Mouse (Mus musculus) lung, embryonic 14.5 days (tissue): ENCODE data around the gene Dmrtc2. TPM values are rescaled to one million over a fixed set of nuclear protein-coding genes. Genes with fewer than 3 reads are reported as not detected.
"Not testable (repeated sequence)": the region's sequence is repeated elsewhere in the genome, so short reads cannot be mapped to it uniquely, and the experiment has no call there.

Source experiments
- ATAC-seq: fragments of 200-750 bp; cut with Nextera tagmentation; 2 replicates; pipeline ENCODE4 v1.8.0; 2017; ENCODE audit warnings: mild to moderate bottlenecking, moderate TSS enrichment, moderate library complexity; ENCODE audit not compliant: insufficient read depth
- DNase-seq: peaks from one replicate; pipeline ENCODE4 v3.0.0-alpha.2; 2015
- H3K27ac ChIP-seq: fragments of 300-500 bp; sonication (generic); 2 replicates; pipeline ENCODE4 v1.5.1; 2014; ENCODE audit warnings: low read depth, mild to moderate bottlenecking, moderate library complexity
- H3K27me3 ChIP-seq: fragments of 300-500 bp; sonication (generic); 2 replicates; pipeline ENCODE4 v1.6.1; 2014; ENCODE audit warnings: low read length, control low read depth; ENCODE audit not compliant: insufficient read depth
- H3K36me3 ChIP-seq: fragments of 300-500 bp; sonication (generic); 2 replicates; pipeline ENCODE4 v1.6.1; 2014; ENCODE audit warnings: control low read depth; ENCODE audit not compliant: insufficient read depth
- H3K4me1 ChIP-seq: fragments of 300-500 bp; sonication (generic); 2 replicates; pipeline ENCODE4 v1.6.1; 2014; ENCODE audit warnings: antibody characterized with exemption, control low read depth; ENCODE audit not compliant: insufficient read depth
- H3K4me2 ChIP-seq: fragments of 300-500 bp; sonication (generic); 2 replicates; pipeline ENCODE4 v1.6.1; 2014; ENCODE audit warnings: mild to moderate bottlenecking
- H3K4me3 ChIP-seq: fragments of 300-500 bp; sonication (generic); 2 replicates; pipeline ENCODE4 v1.5.1; 2014; ENCODE audit warnings: low read depth, low read length
- H3K9ac ChIP-seq: fragments of 300-500 bp; sonication (generic); 2 replicates; pipeline ENCODE4 v1.6.1; 2014
- H3K9me3 ChIP-seq: fragments of 300-500 bp; sonication (generic); 2 replicates; pipeline ENCODE4 v1.6.1; 2016; ENCODE audit warnings: low read depth, low read length, control low read depth
- CTCF ChIP-seq: IDR thresholded peaks from 2 replicates; pipeline ENCODE4 v1.5.1; 2016; ENCODE audit warnings: antibody characterized with exemption, low read depth
- WGBS: fragments of 180-500 bp; shearing (Covaris S2); extraction: QIAGEN DNeasy Blood & Tissue Kit; methylation state at CpG from one replicate; pipeline ENCODE4 v1.1.7; 2014; 5-methylcytosine and 5-hydroxymethylcytosine counted together
- polyA plus RNA-seq: library from polyadenylated mRNA; unstranded; fragments of >200 nt; fragmentation: Nextera tagmentation; extraction: Ambion mirVana; gene quantifications from 2 replicates; pipeline ENCODE4 v1.2.1, GENCODE M21; 2014

Dmrtc2 gene
- polyA plus RNA-seq, 1 experiment from 2014 or later: not detected

DNA sequence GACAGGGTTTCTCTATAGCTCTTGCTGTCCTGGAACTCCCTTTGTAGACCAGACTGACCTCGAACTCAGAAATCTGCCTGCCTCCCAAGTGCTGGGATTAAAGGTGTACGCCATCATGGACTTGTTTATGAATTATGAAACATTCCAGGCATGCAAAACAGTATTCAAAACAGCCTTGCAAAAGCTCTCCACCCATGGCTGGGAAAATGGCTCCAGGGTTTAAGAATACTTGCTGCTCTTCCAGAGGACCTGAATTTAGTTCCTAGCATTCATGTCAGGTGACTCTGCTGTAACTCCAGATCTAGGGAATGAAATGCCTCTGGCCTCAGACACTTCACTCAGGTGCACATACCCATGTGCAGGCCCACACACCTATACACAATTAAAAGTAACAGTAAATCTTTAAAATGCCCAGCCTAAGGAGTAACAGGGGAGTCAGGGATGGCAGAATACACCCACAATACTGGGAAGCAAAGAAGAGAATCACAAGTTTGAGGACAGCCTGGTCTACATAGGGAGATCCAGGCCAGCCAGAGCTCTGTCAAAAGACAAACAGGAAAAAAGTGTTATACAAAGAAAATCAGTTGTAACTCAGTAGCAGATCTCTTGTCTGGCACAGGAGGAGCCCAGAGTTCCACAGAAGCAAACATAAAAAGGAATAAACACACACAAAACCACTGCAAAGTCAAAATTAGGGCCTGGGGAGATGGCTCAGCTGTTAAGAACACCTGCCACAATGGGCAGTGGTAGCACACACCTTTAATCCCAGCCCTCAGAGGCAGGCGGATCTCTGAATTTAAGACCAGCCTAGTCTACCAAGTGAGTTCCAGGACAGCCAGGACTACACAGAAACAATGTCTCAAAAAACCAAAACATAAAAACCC lies 21.6 kb downstream of the Dmrtc2 start:
- H3K36me3 ChIP-seq: peaks cover 49% of the 10 kb centered on the region
- 67% methylated on average over 3 of the region's 3 CpGs for WGBS
- ATAC-seq: no peak

DNA sequence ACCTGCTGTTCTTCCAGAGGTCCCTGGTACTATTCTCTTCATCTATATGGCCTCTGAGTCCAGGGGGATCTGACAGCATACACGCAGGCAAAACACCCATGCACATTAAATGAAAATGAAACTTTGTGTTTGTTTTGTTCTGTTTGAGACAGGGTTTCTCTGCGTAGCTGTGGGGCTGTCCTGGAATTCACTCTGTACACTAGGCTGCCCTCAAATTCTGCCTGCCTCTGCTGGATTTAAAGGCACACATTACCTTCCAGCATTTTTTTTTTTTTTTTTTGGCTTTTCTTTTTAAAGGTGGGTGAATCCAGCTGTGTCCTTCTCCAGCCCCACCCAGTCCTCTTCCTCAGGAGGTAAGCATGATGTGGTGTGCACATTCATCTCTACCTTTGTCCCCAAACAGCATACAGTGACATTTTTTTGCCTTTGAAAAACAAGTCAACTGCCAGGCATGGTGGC lies 22.3 kb downstream of the Dmrtc2 start:
- Histone ChIP-seq H3K9ac (no peak overlapping the region), H3K4me1 (no peaks in the 10 kb centered on the region), H3K4me3 (no peak overlapping the region), H3K36me3 (peaks cover 42% of the 10 kb centered on the region), H3K4me2 (no peak overlapping the region), H3K27me3 (no peaks in the 10 kb centered on the region), H3K27ac (no peak overlapping the region), H3K9me3 (no peaks in the 10 kb centered on the region)
- WGBS: 73% methylated on average over 2 of the region's 2 CpGs
- DNase-seq (no peak), ATAC-seq (no peak)
- TF ChIP-seq CTCF: no peak

More for the DNA sequence above, 21.6 kb downstream of the Dmrtc2 start:
- no peak overlapping the region for H3K9ac ChIP-seq
- H3K4me3 ChIP-seq: no peak overlapping the region
- peak; percentile 14 for DNase-seq
- H3K27ac ChIP-seq: no peak overlapping the region
- TF ChIP-seq CTCF: no peak
- H3K4me2 ChIP-seq: no peak overlapping the region
- no peaks in the 10 kb centered on the region for H3K9me3 ChIP-seq
- H3K27me3 ChIP-seq: no peaks in the 10 kb centered on the region
- H3K4me1 ChIP-seq: no peaks in the 10 kb centered on the region

DNA sequence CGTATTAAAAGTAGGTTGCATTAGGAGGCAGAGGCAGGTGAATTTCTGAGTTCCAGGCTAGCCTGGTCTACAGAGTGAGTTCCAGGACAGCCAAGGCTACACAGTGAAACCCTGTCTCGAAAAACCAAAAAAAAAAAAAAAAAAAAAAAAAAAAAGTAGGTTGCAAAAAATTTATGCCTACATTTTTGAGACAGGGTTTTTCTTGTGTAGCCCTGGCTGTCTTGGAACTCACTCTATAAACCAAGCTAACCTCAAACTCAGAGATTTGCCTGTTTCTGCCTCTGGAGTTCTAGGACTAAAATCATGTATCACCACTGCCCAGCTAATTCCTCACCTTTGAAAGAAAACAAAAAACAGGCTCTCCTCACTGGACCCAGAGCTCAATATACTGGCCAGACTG lies 25.9 kb downstream of the Dmrtc2 start:
- not testable (repeated sequence) for H3K9me3 ChIP-seq, ATAC-seq, H3K9ac ChIP-seq, DNase-seq, H3K36me3 ChIP-seq, H3K4me3 ChIP-seq, H3K4me2 ChIP-seq, H3K27ac ChIP-seq, H3K27me3 ChIP-seq, H3K4me1 ChIP-seq
- 88% methylated on average over 2 of the region's 2 CpGs for WGBS

DNA sequence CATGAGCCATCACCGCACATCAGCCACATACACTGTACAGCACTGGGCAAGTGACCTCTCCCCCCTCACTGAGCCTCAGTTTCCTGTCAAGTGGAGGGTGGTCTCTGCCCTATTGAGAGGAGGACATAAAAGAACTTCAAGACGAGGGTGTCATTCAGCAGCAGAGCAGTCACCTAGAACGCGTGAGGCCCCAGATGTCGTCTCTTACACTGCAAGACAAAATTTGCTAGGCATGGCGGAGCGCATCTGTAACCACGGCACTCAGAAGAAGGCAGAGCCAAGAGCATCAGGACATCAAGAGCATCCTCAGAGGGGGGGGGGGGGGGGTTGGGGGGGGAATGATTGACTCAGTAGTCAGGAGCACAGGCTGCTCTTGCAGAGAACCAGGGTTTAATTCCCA lies 26.4 kb downstream of the Dmrtc2 start:
- TF ChIP-seq CTCF: no peak
- Histone ChIP-seq H3K27ac (no peak overlapping the region), H3K9me3 (no peaks in the 10 kb centered on the region), H3K9ac (no peak overlapping the region), H3K36me3 (0 out of 2 replicates have a peak, but pooled peaks cover 1% of the 10 kb centered on the region), H3K4me1 (no peaks in the 10 kb centered on the region), H3K4me2 (no peak overlapping the region), H3K4me3 (no peak overlapping the region), H3K27me3 (no peaks in the 10 kb centered on the region)
- WGBS: 81% methylated on average over 8 of the region's 8 CpGs
- ATAC-seq (no peak), DNase-seq (no peak)

DNA sequence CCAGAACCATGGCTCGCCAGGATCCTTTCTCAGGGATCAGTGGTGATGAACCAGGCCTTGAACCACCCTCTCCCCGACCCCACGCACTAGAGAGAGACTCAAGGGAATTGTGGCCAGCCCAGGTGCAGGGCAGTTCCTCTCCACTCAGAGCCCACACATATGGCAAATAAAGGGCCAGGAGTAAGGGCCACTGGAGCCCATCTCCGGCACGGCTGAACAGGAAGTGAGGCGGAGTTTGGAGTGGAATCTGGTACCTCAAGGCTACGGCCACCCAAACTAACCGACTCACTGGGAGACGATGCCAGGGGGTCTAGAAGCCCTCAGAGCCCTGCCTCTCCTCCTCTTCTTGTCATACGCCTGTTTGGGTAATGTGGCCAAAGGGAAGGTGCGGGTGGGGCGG lies 27.4 kb downstream of the Dmrtc2 start, which contains the start of gene Cd79a:
Gene Cd79a, plus strand, starts transcription at position 158 of the 400 bp plus-strand sequence.
- Histone ChIP-seq H3K4me3 (no peak within 1 kb of the TSS), H3K4me1 (no peaks in the 10 kb centered on the region), H3K9me3 (no peaks in the 10 kb centered on the region), H3K36me3 (no peaks in the 10 kb centered on the region), H3K9ac (no peak within 1 kb of the TSS), H3K27ac (no peak within 1 kb of the TSS), H3K27me3 (no peaks in the 10 kb centered on the region), H3K4me2 (no peak within 1 kb of the TSS)
- DNase-seq (no peak), ATAC-seq (no peak)
- 59% methylated on average over 12 of the region's 12 CpGs for WGBS
- TF ChIP-seq CTCF: no peak

DNA sequence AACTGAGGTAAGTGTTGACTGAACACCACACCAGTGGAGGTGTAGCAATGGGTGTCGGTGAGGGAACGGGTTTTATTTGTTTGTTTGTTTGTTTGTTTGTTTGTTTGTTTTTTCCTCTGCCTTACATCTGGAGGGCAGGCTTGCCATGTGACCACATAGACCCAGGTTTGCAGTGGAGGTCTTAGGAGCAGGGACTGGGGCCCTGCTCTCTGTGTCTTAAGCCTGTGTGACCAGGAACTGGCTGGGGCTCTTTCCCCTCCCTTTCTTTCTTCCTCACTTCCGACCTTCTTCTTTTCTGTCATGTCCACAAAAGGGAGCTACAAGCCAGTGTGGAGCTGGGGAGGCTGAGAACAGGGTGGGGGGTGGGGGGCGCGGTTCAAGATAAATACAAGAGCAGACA lies 28.1 kb downstream of the Dmrtc2 start:
- H3K4me1 ChIP-seq: no peaks in the 10 kb centered on the region
- WGBS: 59% methylated on average over 5 of the region's 5 CpGs
- DNase-seq (no peak), ATAC-seq (no peak)
- no peak overlapping the region for H3K9ac ChIP-seq
- no peak overlapping the region for H3K27ac ChIP-seq
- no peaks in the 10 kb centered on the region for H3K9me3 ChIP-seq
- H3K4me3 ChIP-seq: no peak overlapping the region
- no peak overlapping the region for H3K4me2 ChIP-seq
- TF ChIP-seq CTCF: no peak
- H3K27me3 ChIP-seq: no peaks in the 10 kb centered on the region
- no peaks in the 10 kb centered on the region for H3K36me3 ChIP-seq

DNA sequence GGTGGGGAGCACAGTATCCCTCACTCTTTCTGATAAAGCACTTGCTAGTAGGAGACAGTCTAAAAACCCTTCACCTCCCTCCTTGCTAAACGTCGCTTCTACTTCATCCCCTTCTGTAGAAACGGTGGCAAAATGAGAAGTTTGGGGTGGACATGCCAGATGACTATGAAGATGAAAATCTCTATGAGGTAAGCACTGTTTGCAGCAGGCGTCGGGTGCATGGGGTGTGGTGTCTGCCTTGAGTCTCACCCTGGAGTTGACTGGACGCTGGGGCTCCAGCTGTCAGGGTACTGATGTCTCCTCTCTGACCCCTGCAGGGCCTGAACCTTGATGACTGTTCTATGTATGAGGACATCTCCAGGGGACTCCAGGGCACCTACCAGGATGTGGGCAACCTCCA lies 31.3 kb downstream of the Dmrtc2 start:
- no peak for TF ChIP-seq CTCF
- 66% methylated on average over 6 of the region's 6 CpGs for WGBS

More for the DNA sequence above, 31.3 kb downstream of the Dmrtc2 start:
- no peaks in the 10 kb centered on the region for H3K9me3 ChIP-seq
- H3K27ac ChIP-seq: no peak overlapping the region
- peaks cover 2% of the 10 kb centered on the region; the same call in 1 of the 2 replicates for H3K4me1 ChIP-seq
- DNase-seq: no peak
- H3K4me2 ChIP-seq: no peak overlapping the region
- H3K36me3 ChIP-seq: no peaks in the 10 kb centered on the region
- H3K9ac ChIP-seq: no peak overlapping the region
- no peak for ATAC-seq
- H3K27me3 ChIP-seq: no peaks in the 10 kb centered on the region
- H3K4me3 ChIP-seq: no peak overlapping the region
